Mouse (Mus musculus): ENCODE data around the gene Ldhal6b.

The Ldhal6b gene

GRCm38 (mm10) chr17:5416518-5416917 is 2.0 kb downstream of the Ldhal6b start:
- no peak for TF ChIP-seq GATA4 (IDR thresholded peaks at IDR 0.05; ENCODE audit: insufficient replicate concordance, low read length)

- no peak for TF ChIP-seq GATA4 (IDR thresholded peaks at IDR 0.05; ENCODE audit: insufficient replicate concordance, low read length)
These were observed 4.5 kb downstream of the Ldhal6b start for GRCm38 (mm10) chr17:5414041-5414440.

GRCm38 (mm10) chr17:5413350-5413749 is 5.2 kb downstream of the Ldhal6b start:
- no peak for TF ChIP-seq GATA4 (IDR thresholded peaks at IDR 0.05; ENCODE audit: insufficient replicate concordance, low read length)

- no peak for TF ChIP-seq GATA4 (IDR thresholded peaks at IDR 0.05; ENCODE audit: insufficient replicate concordance, low read length)
These were observed 5.8 kb downstream of the Ldhal6b start for GRCm38 (mm10) chr17:5412740-5413139.

- TF ChIP-seq GATA4 (IDR thresholded peaks at IDR 0.05; ENCODE audit: insufficient replicate concordance, low read length), result no peak
These were observed 6.3 kb downstream of the Ldhal6b start for GRCm38 (mm10) chr17:5412301-5412700.

- no peak for TF ChIP-seq GATA4 (IDR thresholded peaks at IDR 0.05; ENCODE audit: insufficient replicate concordance, low read length)
These were observed 7.4 kb downstream of the Ldhal6b start for GRCm38 (mm10) chr17:5411205-5411604.

- TF ChIP-seq GATA4 (IDR thresholded peaks at IDR 0.05; ENCODE audit: insufficient replicate concordance, low read length), result no peak
These were observed 8.2 kb downstream of the Ldhal6b start for GRCm38 (mm10) chr17:5410336-5410735.

- no peak for TF ChIP-seq GATA4 (IDR thresholded peaks at IDR 0.05; ENCODE audit: insufficient replicate concordance, low read length)
These were observed 11.5 kb downstream of the Ldhal6b start for GRCm38 (mm10) chr17:5407030-5407429.

GRCm38 (mm10) chr17:5406566-5406965 is 12.0 kb downstream of the Ldhal6b start:
- TF ChIP-seq GATA4 (IDR thresholded peaks at IDR 0.05; ENCODE audit: insufficient replicate concordance, low read length), result no peak

- TF ChIP-seq GATA4 (IDR thresholded peaks at IDR 0.05; ENCODE audit: insufficient replicate concordance, low read length), result no peak
These were observed 14.7 kb downstream of the Ldhal6b start for GRCm38 (mm10) chr17:5403885-5404284.

GRCm38 (mm10) chr17:5402624-5403023 is 15.9 kb downstream of the Ldhal6b start:
- no peak for TF ChIP-seq GATA4 (IDR thresholded peaks at IDR 0.05; ENCODE audit: insufficient replicate concordance, low read length)

GRCm38 (mm10) chr17:5402069-5402468 is 16.5 kb downstream of the Ldhal6b start:
- no peak for TF ChIP-seq GATA4 (IDR thresholded peaks at IDR 0.05; ENCODE audit: insufficient replicate concordance, low read length)

GRCm38 (mm10) chr17:5401288-5401687 is 17.3 kb downstream of the Ldhal6b start:
- no peak for TF ChIP-seq GATA4 (IDR thresholded peaks at IDR 0.05; ENCODE audit: insufficient replicate concordance, low read length)

GRCm38 (mm10) chr17:5400435-5401090 is 18.0 kb downstream of the Ldhal6b start:
- TF ChIP-seq GATA4 (IDR thresholded peaks at IDR 0.05; ENCODE audit: insufficient replicate concordance, low read length), result no peak

- TF ChIP-seq GATA4 (IDR thresholded peaks at IDR 0.05; ENCODE audit: insufficient replicate concordance, low read length), result no peak
These were observed 21.2 kb downstream of the Ldhal6b start for GRCm38 (mm10) chr17:5397148-5398007.

- no peak for TF ChIP-seq GATA4 (IDR thresholded peaks at IDR 0.05; ENCODE audit: insufficient replicate concordance, low read length)
These were observed 22.4 kb downstream of the Ldhal6b start for GRCm38 (mm10) chr17:5396213-5396612.
